Mouse (Mus musculus) hindlimb bud, embryonic 11.5 days (tissue): ENCODE results near the gene Fermt1.

Experiments used
- DNase-seq: peaks from one replicate; pipeline ENCODE4 v3.0.0-alpha.2; 2012; ENCODE audit warnings: low read depth, low spot score; ENCODE audit errors: extremely low spot score

The Fermt1 gene

DNA sequence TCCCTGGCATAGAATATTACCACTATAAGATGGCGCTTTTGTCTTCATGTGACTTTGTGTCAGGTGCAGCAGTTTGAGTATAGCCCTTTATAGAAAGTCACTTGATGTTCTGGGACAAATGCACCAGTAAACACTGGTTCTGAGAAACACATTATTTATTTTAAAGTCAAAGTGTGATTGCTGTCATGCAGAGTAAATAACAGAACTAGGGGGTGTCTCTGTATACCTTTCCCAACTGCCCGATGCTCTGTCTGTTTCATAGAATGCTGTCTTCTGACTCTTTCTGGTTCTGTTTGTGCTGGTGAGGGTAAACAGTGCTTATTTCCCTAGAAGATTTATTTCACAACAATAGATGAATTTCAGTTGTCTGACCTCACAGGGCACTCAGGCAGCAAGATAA is 82.4 kb downstream of the Fermt1 start:
- no peak for DNase-seq

DNA sequence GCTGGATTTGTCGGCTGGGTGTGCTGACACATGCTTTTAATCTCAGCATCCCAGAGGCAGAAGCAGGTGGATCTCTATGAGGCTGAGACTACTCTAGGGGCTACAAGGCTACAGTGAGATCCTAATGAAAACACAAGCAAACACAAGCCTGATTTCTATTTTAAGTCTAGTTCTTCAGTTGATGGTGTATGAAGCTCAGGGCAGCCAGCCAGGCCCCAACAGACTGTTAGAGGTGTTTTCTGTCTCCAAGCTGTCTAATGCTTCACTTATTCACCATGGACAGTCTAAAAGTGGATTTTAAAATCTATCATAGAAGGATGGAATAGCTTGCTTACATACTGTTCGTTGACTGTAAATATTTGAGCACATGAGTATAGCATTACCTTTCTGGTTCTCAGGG is 84.2 kb downstream of the Fermt1 start:
- no peak for DNase-seq

DNA sequence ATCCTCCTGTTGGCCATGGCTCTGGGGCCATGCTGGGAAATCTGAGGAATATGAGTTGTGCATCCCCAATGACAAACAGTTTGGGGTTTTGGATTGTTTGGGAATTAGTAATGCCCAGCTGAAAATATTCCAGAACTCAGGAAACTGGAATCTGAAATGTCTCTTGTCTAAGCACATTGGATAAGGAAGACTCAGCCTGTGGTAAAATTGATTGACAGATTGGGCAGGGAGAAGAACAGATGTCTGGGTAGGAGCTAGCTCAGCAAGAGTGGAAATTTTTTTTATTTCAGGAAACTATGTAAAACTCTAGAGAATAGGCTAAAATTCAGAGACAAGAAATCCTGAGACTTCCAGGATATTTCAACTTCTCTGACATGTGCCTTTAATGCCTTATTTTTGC is 85.3 kb downstream of the Fermt1 start:
- DNase-seq = no peak

GRCm38 (mm10) chr2:132856333-132856732 is 89.4 kb downstream of the Fermt1 start:
- no peak for DNase-seq
